Mouse (Mus musculus): ENCODE results near the gene Lrrtm4.

Lrrtm4 gene

DNA sequence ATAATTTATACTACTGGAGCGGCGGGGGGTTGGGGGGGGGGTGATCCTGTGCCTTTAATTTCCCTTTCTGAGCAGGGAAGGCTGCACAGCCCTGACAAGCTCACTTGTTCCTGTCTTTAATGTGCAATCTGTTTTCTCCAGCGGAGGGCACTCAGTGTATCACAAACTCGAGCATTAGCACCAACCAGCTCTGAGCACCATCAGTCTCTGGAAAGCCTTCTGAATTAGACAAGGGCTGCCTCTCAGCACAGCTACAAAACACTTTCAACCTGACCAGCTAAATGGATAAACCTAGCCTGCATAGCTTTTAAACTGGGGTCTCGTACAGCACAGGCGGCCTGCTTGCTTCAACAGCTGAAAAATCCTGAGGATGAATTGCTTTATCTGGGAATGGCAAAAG, at the start of gene Lrrtm4:
TSS of gene Lrrtm4 (plus strand) at position 113 of the 400 bp plus-strand sequence.
- in situ Hi-C loops (cut with MboI; ENCODE audit: unreplicated experiment in 2 of 2): no loop called here

DNA sequence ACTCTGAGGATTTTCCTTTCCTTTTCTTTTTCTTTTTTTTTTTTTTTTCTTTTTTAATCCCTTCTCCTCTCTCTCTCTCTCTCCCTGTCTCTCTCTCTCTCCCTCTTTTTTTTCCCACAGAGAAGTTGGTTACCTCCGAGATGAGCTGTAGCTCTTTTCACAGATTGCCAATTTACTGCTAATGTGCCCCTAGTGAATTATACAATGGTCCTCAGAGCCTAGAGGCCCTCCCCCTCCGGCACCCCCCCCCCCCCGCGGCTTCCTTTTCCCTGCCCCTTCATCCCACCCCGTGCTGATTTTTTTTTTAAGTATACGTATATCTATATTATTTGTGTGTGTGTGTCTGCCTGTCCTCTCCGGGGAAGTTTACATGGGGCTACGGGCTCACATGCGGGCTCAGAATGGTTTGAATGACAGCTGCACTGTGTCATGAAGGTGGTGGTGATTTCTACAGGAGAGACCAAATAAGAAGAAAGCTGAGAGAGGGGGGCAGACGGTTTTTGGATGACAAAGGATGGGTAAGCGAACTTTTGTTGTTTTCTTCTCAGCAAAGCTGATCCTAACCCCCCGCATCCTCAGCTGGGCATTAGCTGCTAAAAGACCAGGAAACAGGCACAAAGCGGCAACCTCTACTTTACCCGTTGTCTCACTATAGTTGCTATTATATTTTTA, 648 bp downstream of the Lrrtm4 start:
- in situ Hi-C loops (cut with MboI; ENCODE audit: unreplicated experiment in 2 of 2): no loop called here

DNA sequence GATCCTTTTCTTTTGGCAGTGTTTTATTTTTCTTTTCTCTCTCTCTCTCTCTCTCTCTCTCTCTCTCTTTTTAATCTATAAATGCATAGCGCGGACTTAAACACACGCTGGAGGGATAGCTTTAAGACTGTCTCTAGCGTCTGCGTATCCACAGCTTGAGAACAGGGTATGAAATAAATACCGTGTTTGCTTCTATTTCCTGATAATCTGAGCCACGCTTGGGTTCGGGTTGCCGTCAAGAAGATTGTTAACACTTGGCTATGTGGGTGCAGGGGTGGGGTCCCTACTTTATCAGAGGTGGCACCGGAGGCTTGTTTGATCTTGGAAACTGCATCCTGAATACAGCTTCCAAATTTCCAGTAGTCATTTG, 1.2 kb downstream of the Lrrtm4 start:
- in situ Hi-C loops (cut with MboI; ENCODE audit: unreplicated experiment in 2 of 2): no loop called here

DNA sequence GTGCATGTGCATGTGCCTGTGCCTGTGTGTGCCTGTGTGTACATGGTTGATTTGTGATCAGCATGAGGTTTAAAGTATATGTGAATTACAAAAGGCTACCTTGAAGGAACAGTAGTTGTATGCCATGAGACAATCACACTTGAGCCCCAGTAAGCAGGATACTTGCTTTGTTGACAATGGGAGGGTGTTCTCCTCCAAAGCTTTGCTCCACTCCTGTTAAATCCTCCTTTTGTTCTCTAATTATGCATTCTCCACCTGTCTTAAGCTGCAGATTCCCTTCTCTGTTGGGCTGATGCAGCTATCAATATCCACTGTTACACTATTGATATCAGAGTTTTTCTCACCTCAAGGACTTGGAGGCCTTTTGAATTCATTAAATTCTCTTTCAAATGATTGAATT, 38.2 kb downstream of the Lrrtm4 start:
- in situ Hi-C loops (cut with MboI; ENCODE audit: unreplicated experiment in 2 of 2): no loop called here

DNA sequence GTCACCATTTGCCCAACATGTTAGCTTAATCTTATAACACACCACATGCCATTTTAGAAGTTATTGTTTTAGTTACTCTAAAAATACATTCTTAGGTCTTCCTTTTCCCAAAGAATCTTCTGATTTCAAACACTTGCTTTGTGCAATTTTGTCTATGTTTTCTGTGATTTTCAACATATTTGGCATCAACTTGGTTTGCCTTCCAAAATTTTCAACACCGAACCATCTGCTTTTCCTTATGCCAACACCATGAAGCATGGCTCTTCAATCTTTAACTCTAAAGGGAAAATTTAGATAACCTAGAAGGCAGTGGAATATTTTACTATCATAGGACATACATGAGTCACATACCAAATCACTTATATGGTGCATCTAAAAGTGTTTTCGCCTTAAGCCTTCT, 59.3 kb downstream of the Lrrtm4 start:
- in situ Hi-C loops (cut with MboI; ENCODE audit: unreplicated experiment in 2 of 2): no loop called here

DNA sequence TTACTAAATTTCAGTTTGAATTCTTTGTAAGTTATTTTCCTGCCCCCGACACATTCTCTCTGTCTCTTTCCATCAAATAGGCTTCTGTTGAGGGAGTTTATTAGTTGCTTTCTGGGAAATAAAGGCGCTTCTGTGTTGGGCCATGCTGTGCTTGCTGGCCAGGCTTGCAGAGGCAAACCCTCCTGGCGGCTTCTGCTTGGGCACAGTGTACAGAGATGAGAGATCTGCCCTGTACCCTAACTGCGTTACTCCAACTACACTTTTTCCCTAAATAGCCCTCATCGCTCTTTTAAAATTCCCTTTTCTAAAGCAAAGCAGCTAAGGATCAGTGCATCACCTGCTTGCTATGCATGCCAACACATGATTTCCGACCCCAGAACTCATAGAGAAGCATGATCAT, 60.6 kb downstream of the Lrrtm4 start:
- in situ Hi-C loops (cut with MboI; ENCODE audit: unreplicated experiment in 2 of 2): no loop called here

DNA sequence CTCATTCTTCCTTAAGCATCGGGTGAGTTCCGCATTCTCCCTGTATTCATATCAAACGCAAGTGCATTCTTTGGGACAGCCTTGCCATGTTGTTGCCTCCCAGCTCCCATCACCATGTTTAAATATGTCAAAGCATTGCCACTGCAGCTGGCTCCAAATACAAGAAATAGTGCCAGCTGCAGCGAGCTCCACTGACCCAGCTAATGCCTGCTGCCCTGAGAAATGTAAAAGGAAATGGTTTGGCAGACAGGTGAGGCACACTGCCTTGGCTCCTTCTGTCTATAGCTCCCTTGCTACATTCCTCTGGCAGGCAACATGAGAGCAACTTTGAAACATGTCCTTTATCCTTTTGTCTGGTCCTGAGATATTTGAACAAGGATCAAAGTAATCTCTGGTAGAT, 76.2 kb downstream of the Lrrtm4 start:
- in situ Hi-C loops (cut with MboI; ENCODE audit: unreplicated experiment in 2 of 2): no loop called here

DNA sequence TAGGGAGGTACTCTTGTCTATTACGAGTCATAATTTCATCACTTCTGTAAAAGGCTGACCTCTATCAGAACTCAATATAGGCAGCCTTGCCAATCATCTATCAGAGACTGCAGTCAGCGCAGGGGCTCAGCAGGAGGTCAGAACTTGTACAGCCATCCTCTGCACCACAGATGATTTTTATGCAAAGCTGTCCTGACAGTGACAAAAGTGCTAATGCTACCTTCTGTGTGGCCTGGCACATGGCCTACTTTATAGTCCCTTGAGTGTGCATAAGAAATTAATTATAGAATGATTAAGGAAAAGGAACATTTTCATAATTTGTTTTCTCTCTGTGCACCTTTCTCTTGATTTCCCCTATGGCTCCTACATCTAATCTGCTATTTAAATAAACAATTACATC, 86.7 kb downstream of the Lrrtm4 start:
- in situ Hi-C loops (cut with MboI; ENCODE audit: unreplicated experiment in 2 of 2): no loop called here

DNA sequence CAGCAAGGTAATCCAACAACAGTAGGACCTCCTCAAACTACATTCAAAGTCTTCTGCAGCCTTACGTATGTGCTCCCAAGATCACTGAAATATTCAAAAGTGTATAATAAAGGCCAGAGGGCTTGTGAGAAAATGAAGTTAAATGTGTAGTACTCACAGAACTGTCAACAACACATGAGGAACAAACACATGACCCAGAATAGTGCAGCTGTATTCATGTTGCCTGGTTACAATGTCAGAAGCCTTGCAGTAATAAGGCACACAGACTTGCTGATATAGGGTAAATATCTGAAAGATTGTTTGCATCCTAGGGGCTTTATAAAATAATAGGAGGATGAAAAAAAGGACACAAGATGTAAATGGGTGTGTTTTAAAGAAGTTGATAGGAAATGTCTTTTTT, 87.2 kb downstream of the Lrrtm4 start:
- in situ Hi-C loops (cut with MboI; ENCODE audit: unreplicated experiment in 2 of 2): no loop called here

DNA sequence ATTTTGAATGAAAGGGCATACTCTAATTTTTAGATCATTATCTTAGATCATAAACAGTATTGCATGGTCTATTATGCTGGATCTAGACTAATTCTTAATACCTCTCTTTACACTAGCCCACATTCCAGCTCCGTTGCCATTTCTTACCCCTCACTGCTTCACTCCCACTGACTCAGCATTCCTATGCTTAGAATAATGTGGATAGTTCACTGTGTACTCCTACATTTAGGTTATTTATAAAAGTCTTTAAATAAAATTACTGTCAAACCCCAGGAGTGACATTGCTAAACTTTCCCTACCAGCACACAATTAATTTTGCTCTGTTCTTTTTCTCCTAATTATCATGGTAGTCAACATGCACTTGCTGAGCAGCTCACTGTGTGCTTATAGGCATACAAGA, 107.7 kb downstream of the Lrrtm4 start:
- in situ Hi-C loops (cut with MboI; ENCODE audit: unreplicated experiment in 2 of 2): no loop called here

DNA sequence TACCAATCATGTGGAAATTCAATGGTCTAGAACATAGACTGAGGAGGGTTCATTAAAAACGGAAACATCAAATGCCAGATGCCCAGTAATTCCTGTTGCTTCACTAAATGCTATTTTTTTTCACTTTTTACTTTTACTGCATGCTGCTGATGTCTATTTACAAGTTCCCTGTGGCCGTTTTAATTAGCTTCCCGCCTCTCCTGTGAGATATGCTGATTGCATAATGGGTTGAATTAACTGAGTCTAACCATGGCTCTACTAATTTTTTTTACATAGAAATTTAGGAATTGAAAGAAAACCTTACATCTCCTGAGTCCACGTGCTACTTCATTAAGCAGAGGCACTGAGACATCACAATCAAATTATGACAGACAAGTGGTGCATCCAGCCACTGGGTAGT, 143.9 kb downstream of the Lrrtm4 start:
- in situ Hi-C loops (cut with MboI; ENCODE audit: unreplicated experiment in 2 of 2): no loop called here

DNA sequence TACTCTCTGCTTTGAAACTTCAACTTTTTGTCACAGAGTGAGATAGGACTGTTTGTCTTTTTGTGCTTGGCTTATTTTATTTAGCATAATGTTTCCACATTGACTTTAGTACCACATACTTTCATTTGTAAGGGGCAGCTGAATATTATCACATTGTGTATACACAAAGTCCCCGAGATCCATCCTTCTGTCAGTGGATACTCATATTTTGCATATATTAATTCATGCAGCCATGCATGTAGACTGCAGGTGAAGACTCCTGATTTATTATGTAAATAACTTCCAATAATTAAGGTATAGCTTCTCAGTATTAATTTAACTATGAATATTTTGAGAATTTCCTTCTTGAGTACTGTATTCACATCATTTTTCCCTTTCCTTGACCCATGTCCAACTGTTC, 163.2 kb downstream of the Lrrtm4 start:
- in situ Hi-C loops (cut with MboI; ENCODE audit: unreplicated experiment in 2 of 2): no loop called here

DNA sequence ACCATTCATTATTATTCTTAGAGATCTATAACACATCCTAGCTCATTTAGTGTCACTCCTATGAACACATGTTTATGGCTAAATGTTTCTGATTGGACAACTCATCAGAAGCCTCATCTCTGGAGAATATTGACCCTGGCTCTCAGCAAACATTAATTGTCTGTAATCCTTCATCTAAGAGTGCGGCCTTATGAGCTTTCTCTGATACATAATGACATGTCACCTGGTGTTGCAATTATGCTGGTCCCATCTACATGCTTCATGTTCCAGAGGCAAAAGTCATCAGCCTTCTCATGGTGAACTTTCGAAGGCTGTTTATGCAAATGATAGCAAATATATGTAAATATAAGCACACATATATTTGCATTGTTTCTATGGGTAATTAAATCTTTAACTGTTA, 163.7 kb downstream of the Lrrtm4 start:
- in situ Hi-C loops (cut with MboI; ENCODE audit: unreplicated experiment in 2 of 2): no loop called here

DNA sequence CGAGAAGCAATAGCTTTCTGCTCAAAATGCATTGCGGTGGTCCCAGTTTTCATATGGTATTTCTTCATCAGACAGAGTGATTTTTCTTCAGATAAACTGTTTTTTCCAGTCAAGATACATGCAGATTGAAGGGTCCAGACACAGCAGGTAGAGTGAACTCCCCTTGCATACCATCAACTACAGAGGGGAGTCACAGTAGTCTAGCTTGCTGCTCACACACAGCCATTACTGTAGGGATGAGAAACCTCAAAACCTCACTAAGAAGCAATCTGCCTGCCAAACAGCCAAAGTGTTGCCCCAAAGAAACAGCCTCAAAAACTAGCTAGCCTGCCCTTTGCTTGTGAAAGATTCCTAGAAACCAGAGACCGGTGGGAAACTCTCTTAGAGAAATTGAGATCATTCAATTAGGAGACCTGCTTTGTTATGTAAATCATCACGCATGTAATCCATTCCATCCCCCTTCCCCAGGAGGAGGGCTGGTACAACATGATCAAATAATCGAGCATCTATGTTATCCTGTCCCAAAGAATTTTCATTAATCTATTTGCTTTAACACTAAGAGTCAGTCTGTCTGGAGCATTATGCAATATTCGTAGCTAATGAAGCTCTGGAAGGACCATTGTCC, 166.9 kb downstream of the Lrrtm4 start:
- in situ Hi-C loops (cut with MboI; ENCODE audit: unreplicated experiment in 2 of 2): no loop called here

DNA sequence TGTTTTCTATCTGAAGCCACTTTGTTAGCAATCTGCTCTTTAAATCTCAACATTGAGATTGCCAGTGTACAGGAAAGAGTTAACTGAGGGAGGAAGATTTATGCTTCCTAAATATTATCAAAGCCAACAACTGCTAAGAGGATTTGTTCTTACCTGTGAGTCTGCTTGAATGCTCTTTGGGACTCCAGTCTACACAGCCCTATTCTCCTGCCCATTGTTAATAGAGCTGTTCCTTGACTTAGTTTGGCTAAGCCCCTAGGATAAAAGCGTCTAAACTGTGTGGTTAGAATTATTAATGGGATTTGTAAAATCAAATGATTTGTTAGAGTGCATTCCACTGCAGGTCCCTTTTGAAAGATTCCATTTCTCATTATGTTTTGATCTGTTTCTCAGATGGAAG, 168.1 kb downstream of the Lrrtm4 start:
- in situ Hi-C loops (cut with MboI; ENCODE audit: unreplicated experiment in 2 of 2): no loop called here

DNA sequence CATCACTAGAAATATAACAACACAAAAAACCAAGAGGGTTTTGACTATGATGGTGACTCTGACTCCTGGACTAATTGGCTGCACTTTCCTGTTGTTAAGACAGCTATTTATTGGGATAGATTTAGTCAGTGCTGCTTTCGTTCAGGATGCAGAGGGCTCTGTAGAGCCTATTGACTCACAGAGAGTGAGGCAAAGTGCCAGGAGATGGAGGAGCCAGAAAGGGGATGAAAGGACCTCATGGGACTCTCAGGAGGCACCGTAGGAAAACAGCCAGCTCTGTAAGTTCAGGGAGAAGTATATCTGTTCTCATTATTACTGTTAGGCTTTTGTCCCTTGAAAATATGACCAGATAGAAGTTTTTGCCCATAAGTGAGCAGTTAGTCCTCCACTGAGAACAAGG, 190.8 kb downstream of the Lrrtm4 start:
- in situ Hi-C loops (cut with MboI; ENCODE audit: unreplicated experiment in 2 of 2): no loop called here

DNA sequence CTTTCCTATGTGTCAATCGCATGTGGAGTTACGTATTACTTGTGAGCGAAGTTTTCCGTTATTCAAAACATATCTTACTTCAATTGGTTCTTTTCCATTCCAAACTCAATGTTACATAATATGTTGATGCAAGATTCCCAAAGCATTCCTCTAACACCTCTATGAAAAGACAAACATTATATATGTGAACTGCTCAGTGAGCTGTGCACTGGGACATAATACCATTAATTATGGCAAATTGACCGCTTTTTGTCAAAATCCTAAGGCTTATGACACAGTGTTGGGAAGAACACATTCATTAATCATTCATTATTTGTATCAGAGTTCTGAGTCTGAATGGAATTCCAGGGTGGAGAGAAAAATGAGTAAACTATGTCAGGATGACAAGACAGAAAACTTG, 191.6 kb downstream of the Lrrtm4 start:
- in situ Hi-C loops (cut with MboI; ENCODE audit: unreplicated experiment in 2 of 2): no loop called here

DNA sequence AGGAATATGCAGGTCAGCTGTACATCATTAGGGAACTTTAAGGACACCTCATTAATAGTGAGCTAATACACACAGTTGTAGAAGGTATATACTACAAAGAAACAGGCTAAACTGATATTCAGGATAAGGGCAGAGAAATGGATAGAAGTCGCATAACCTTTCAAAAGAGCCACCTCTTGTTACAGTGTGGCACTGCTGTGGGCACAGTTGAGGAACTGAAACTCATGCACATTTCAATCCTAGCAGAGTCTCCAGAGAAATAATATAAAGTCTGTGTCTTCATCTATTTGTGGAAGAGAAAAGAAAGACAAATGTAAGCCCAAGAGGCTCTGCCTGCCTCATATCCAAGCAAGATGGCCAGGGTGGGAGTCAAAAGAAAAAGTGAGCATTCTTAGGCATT, 242.9 kb downstream of the Lrrtm4 start:
- in situ Hi-C loops (cut with MboI; ENCODE audit: unreplicated experiment in 2 of 2): no loop called here

DNA sequence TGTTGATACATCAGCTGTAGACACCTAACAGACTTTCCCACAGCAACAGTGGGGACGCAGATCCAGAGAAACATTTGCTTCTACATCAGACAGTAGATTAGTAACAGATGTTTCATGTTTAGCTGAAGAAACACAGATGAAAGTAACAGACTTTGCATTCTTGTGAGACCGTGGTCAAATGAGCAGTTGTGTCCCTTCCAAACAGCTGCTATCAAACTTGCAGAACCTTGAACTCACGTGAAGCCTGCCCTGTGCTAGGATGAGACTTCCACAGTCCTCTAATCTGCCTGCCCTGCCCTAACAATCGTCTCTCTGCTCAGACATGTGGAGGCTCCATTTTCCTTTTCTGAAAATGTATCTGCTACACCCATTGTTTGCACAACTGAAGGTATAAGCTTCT, 245.3 kb downstream of the Lrrtm4 start:
- in situ Hi-C loops (cut with MboI; ENCODE audit: unreplicated experiment in 2 of 2): no loop called here

DNA sequence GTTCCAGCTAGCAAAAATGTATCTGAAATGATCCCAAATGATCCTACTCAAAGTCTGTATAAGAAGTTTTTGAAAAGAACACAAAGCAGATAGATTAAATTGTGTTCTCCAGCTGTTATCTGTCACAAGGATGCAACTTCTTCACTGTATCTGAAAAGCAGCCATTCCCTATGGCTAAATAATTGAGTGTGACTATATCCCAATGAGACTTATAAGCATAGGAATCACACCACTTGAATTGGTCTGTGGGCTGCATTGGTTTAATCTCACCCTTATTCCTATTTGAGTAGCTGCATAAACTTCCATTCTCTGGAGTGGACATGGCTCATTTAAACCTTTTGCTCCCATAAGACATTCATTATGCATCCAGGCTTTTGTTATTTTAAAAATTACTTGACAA, 245.9 kb downstream of the Lrrtm4 start:
- in situ Hi-C loops (cut with MboI; ENCODE audit: unreplicated experiment in 2 of 2): no loop called here

DNA sequence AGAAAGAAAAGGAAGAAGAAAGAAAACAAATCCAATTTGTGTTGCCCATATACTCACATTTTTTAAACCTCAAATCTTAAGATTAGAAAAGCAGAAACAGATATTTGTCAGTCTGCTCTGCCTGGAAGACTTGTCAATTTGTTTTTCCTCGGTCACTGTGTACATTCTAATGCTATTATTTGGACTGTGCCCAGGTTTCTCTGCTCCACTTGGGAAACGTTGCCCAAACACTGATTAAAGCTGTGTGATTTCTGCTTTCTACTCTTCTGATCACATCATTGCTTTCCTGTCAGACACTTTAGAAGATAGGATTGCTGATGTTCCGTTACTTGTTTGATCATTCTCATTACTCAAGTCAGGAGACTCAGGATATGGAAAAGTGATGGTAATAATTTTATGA, 247.1 kb downstream of the Lrrtm4 start:
- in situ Hi-C loops (cut with MboI; ENCODE audit: unreplicated experiment in 2 of 2): no loop called here

DNA sequence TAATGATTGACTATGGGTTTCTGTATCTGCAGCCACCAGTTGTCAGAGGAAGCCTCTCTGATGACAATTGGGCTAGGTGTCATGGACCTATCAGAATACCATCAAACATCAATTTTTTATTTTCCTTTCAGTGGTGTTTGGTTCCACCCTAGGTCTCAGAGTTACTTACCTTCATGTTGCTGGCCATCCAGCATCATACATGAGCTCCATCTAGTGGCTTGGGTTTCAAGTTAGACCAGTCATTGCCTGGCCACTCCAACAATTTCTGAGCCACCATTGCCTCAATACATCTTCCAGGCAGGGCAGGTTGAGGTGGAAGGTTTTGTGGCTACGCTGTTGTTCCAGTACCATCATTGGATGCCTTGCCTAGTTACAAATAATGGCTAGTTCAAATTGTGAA, 268.3 kb downstream of the Lrrtm4 start:
- in situ Hi-C loops (cut with MboI; ENCODE audit: unreplicated experiment in 2 of 2): no loop called here

DNA sequence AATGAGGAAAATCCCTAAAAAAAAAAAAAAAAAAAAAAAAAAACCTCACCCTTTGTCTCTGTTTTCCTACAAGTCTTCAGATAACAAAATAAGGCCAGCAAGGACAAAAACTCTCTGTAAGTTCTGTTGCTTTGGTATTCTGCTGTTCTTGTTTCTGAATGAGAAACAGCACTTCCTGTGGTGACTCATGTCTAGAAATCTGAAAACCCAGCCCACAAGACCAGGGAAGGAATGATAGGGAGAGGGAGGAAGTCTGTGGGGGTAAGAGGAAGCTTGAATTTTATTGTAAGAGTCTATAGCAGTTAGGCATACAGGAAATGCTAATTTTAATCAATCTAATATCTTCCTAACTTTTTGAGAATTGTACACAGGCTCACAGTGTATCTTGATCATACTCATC, 283.2 kb downstream of the Lrrtm4 start:
- in situ Hi-C loops (cut with MboI; ENCODE audit: unreplicated experiment in 2 of 2): no loop called here

All from v-Abl transformed pro-B cells (cell line).